Mouse (Mus musculus) heart, embryonic 13.5 days (tissue): ENCODE measurements around the gene Caps2. TPM values are rescaled to one million over a fixed set of nuclear protein-coding genes. Genes with fewer than 3 reads are reported as not detected.
"Not testable (repeated sequence)": the region's sequence is repeated elsewhere in the genome, so short reads cannot be mapped to it uniquely, and the experiment has no call there.

Source experiments
- ATAC-seq: fragments of 200-750 bp; cut with Nextera tagmentation; 2 replicates; pipeline ENCODE4 v1.8.0; 2017; ENCODE audit warnings: moderate TSS enrichment; ENCODE audit not compliant: insufficient number of reproducible peaks, low FRiP score, low TSS enrichment; ENCODE audit errors: extremely low read depth
- H3K27ac ChIP-seq: fragments of 300-500 bp; sonication (generic); replicated peaks from 2 replicates; pipeline ENCODE4 v1.5.1; 2015; ENCODE audit warnings: moderate library complexity, mild to moderate bottlenecking, inconsistent platforms
- H3K27me3 ChIP-seq: fragments of 300-500 bp; sonication (generic); replicated peaks from 2 replicates; pipeline ENCODE4 v1.6.1; 2015; ENCODE audit warnings: mild to moderate bottlenecking, inconsistent platforms
- H3K36me3 ChIP-seq: fragments of 300-500 bp; sonication (generic); 2 replicates; pipeline ENCODE4 v1.6.1; 2015; ENCODE audit warnings: mild to moderate bottlenecking, inconsistent platforms
- H3K4me1 ChIP-seq: fragments of 300-500 bp; sonication (generic); 2 replicates; pipeline ENCODE4 v1.6.1; 2015; ENCODE audit warnings: inconsistent platforms
- H3K4me2 ChIP-seq: fragments of 300-500 bp; sonication (generic); 2 replicates; pipeline ENCODE4 v1.6.1; 2015; ENCODE audit warnings: inconsistent platforms, mild to moderate bottlenecking, moderate library complexity
- H3K4me3 ChIP-seq: fragments of 300-500 bp; sonication (generic); 2 replicates; pipeline ENCODE4 v1.5.1; 2015; ENCODE audit warnings: moderate library complexity, mild to moderate bottlenecking, inconsistent platforms
- H3K9ac ChIP-seq: fragments of 300-500 bp; sonication (generic); 2 replicates; pipeline ENCODE4 v1.6.1; 2015; ENCODE audit warnings: inconsistent platforms, mild to moderate bottlenecking, moderate library complexity
- H3K9me3 ChIP-seq: fragments of 300-500 bp; sonication (generic); 2 replicates; pipeline ENCODE4 v1.6.1; 2016; ENCODE audit warnings: inconsistent platforms
- WGBS: fragments of 180-500 bp; shearing (Covaris S2); methylation state at CpG from one replicate; pipeline ENCODE4 v1.1.7; 2015; ENCODE audit warnings: mixed read lengths; 5-methylcytosine and 5-hydroxymethylcytosine counted together
- polyA plus RNA-seq: library from polyadenylated mRNA; unstranded; fragments of >200 nt; fragmentation: Nextera tagmentation; extraction: Ambion mirVana; gene quantifications from 2 replicates; pipeline ENCODE4 v1.2.1, GENCODE M21; 2015

Caps2 gene
- polyA plus RNA-seq, 1 experiment from 2014 or later: 0.24 TPM

GRCm38 (mm10) chr10:112227073-112227472, 63.7 kb downstream of the Caps2 start:
- H3K4me2 ChIP-seq: no peak overlapping the region
- H3K4me3 ChIP-seq: no peak overlapping the region
- H3K9me3 ChIP-seq: no peaks in the 10 kb centered on the region
- no peak for ATAC-seq
- H3K27ac ChIP-seq: no peak overlapping the region
- no peaks in the 10 kb centered on the region for H3K4me1 ChIP-seq
- 68% methylated on average over 1 of the region's 1 CpGs for WGBS
- no peaks in the 10 kb centered on the region for H3K36me3 ChIP-seq
- no peak overlapping the region for H3K9ac ChIP-seq
- H3K27me3 ChIP-seq: no peaks in the 10 kb centered on the region

- not testable (repeated sequence) for H3K27me3 ChIP-seq, H3K4me3 ChIP-seq, H3K9ac ChIP-seq, H3K27ac ChIP-seq, H3K4me1 ChIP-seq, H3K9me3 ChIP-seq, ATAC-seq, H3K36me3 ChIP-seq, H3K4me2 ChIP-seq
- WGBS: 54% methylated on average over 6 of the region's 6 CpGs
Observed at GRCm38 (mm10) chr10:112229091-112229843, 65.8 kb downstream of the Caps2 start.

DNA sequence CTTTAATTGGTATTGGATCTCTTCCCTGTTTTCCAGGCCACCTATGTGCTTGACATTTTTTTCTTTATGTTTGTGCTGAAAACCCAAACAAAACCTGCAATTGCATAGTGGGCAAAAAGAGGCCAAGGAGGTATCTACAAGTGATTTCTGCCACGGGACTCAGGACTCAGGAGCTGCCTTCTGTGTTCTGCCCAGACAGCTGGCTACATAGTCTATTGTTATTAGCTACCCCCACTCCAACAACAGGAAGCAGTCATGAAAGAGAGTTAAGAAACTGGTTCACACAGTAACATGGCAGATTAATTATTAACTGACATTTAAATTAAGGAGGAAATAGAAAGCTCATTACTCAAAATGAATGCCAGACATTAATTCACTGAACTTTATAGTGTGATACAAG, 69.3 kb downstream of the Caps2 start:
- H3K4me1 ChIP-seq: not testable (repeated sequence)

DNA sequence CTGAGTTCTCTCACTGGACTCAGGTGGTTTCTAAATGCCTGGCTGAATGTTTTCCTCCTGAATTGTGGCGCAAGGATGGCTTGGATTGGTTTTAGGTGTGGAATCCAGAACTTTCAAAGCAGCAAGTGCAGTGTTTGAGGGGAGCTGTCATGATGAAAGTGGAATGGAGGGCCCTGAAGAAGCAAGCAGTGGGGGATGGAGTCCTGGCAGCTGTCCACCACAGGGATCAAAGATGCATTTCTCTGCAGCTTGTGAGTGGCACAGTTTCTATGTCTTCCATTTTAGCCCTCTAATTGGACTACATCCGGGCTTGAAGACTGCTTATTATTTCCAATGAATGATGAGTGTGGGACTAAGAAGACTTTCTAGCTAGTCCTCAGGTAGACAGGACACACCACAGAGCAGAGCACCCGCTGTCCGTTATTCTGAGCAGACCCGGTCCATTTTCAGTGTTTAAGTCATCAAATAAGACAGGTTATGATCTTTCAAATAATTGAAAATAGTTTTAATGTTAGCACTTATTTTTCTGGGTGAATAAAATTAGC, 72.0 kb downstream of the Caps2 start:
- not testable (repeated sequence) for H3K4me3 ChIP-seq, H3K4me1 ChIP-seq, H3K27ac ChIP-seq, H3K4me2 ChIP-seq, H3K9me3 ChIP-seq, H3K36me3 ChIP-seq, ATAC-seq, H3K27me3 ChIP-seq, H3K9ac ChIP-seq
- 79% methylated on average over 5 of the region's 5 CpGs for WGBS

More for the DNA sequence above, 69.3 kb downstream of the Caps2 start:
- 31% methylated on average over 1 of the region's 1 CpGs for WGBS
- ATAC-seq, H3K4me2 ChIP-seq, H3K27me3 ChIP-seq, H3K36me3 ChIP-seq, H3K9me3 ChIP-seq, H3K9ac ChIP-seq, H3K4me3 ChIP-seq, H3K27ac ChIP-seq: not testable (repeated sequence)

DNA sequence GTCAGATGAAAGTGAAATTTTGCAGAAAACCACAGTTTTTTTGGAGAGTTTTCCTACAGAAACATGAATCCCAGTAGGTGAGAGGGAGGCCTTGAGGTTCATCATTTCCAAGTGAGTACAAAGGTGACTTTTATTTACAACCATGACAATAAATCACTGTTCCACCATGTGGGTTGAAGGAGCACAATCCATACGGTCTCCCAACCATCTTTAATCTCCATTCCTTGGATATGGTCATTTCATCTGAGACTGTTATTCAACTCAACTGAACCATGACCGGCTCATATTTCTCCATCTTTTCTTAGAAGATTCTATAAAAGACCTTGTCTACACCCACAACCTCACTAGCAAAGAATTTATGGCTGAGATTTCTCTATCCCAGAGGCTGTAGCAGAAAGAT, 84.9 kb downstream of the Caps2 start:
- Histone ChIP-seq H3K36me3 (no peaks in the 10 kb centered on the region), H3K4me1 (no peaks in the 10 kb centered on the region), H3K9me3 (no peaks in the 10 kb centered on the region), H3K4me3 (no peak overlapping the region), H3K27ac (no peak overlapping the region), H3K4me2 (no peak overlapping the region), H3K9ac (no peak overlapping the region), H3K27me3 (no peaks in the 10 kb centered on the region)
- ATAC-seq: no peak
- WGBS: 74% methylated on average over 2 of the region's 2 CpGs

GRCm38 (mm10) chr10:112263467-112263866, 100.0 kb downstream of the Caps2 start:
- no peaks in the 10 kb centered on the region for H3K9me3 ChIP-seq
- H3K36me3 ChIP-seq: no peaks in the 10 kb centered on the region
- no peak overlapping the region for H3K27ac ChIP-seq
- WGBS: 70% methylated on average over 3 of the region's 3 CpGs
- H3K27me3 ChIP-seq: peaks cover 8% of the 10 kb centered on the region
- no peak overlapping the region for H3K9ac ChIP-seq
- H3K4me1 ChIP-seq: no peaks in the 10 kb centered on the region
- ATAC-seq: no peak
- no peak overlapping the region for H3K4me3 ChIP-seq
- H3K4me2 ChIP-seq: no peak overlapping the region

Other genes starting within 250 kb of the Caps2 start
- 22.7 and 25.9 TPM in 2 replicates for gene Krr1, start 191.0 kb upstream of the Caps2 start, polyA plus RNA-seq
- gene Glipr1, start 161.0 kb upstream of the Caps2 start, polyA plus RNA-seq: 1.6 and 2.6 TPM in 2 replicates
- gene Glipr1l1, start 103.4 kb upstream of the Caps2 start, polyA plus RNA-seq: not detected in 2 replicates
- gene Glipr1l2, start 80.3 kb upstream of the Caps2 start, polyA plus RNA-seq: not detected in 2 replicates
- gene Glipr1l3, start 3.3 kb upstream of the Caps2 start, polyA plus RNA-seq: not detected in 2 replicates
- gene Kcnc2, start 107.5 kb downstream of the Caps2 start, polyA plus RNA-seq: 1.1 and 1.3 TPM in 2 replicates